Mouse (Mus musculus): ENCODE measurements around the gene Gm47985. TPM values are rescaled to one million over a fixed set of nuclear protein-coding genes. Genes with fewer than 3 reads are reported as not detected.
"Not testable (repeated sequence)": the region's sequence is repeated elsewhere in the genome, so short reads cannot be mapped to it uniquely, and the experiment has no call there.

The Gm47985 gene
- not detected in 2 replicates for total RNA-seq (2012; rRNA removed)
- total RNA-seq (2014; rRNA removed): 0.15 TPM in 1 of 2 replicates, not detected in the other
- polyA plus RNA-seq (2012; ENCODE audit: insufficient read length, low read depth): not detected in 2 replicates

DNA sequence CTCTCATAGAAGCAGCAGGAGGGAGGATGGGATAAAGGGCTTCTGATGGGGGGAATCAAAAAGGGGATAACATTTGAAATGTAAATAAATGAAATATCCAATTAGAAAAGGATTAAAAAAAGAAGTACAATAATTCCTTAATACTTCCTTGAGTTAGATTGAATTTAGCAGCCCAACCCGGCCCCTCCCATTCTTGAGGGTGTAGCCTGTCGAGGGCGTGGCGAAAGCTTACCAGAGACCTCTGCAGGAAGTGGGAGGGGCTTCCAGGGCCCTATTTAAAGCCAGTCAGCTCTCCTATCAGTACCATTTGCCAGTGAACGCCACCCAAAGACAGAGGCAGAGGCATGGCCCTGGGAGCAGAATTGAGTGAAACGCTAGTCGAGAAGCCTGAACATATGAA is at the start of gene Gm47985:
Gm47985 (plus strand) TSS at position 272 of the 400 bp plus-strand sequence.
- H3K9me3 ChIP-seq (replicated peaks; ENCODE audit: low read length); dilution Hi-C loops (cut with MboI; ENCODE audit: extremely low pct_ligation_motif_present, extremely low pct_unique_long_range_greater_than_20kb, low sequenced_read_pairs); H3K4me2 ChIP-seq (ENCODE audit: insufficient read depth, low read depth, poor library complexity, severe bottlenecking); H3K4me3 ChIP-seq (replicated peaks in 1 of 3; ENCODE audit: low read depth in 2 of 3, low read length in 2 of 3, poor library complexity in 1 of 3); H3K36me3 ChIP-seq (replicated peaks in 1 of 2; ENCODE audit: control insufficient read depth in 1 of 2, insufficient read depth in 1 of 2, low read length in 1 of 2); H3K9ac ChIP-seq (ENCODE audit: insufficient read depth, low read depth); H3K79me2 ChIP-seq (replicated peaks; ENCODE audit: control insufficient read depth, extremely low read depth, insufficient read depth, poor library complexity, severe bottlenecking); H3K27ac ChIP-seq (ENCODE audit: insufficient read depth, low read depth); H3K27me3 ChIP-seq (replicated peaks); in situ Hi-C loops (cut with MboI; ENCODE audit: low pct_ligation_motif_present, low pct_unique_long_range_greater_than_20kb, low sequenced_read_pairs); DNase-seq (ENCODE audit: extremely low read depth): not testable (repeated sequence)
- H3K4me1 ChIP-seq (ENCODE audit: control insufficient read depth in 1 of 2, insufficient read depth in 2 of 2): peaks cover 0 to 15% of the 10 kb centered on the region in 2 experiments; a peak in 2 of 4 replicates

DNA sequence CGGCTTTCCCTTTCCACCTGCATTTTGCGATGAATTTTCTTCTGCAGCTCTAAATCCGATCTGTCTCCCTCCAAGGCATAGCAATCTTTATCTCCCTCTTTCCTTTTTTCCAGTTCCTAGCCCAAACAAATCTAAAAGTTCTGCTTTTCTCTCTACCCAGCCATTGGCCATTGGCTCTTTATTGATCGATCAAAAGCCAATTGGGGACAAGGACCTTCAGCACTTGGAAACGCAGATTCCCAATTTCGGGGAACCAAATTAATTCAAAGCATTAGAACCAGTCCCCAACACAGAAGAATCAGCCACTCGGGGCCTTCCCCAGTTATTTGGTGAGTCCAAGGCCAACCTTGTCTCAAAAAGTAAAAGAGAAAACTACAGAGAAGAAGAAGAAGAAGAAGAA is 49.7 kb upstream of the Gm47985 start:
- TF ChIP-seq RCOR1 (conservative IDR thresholded peaks at IDR 0.05; ENCODE audit: low read depth, low read length): no peak
- TF ChIP-seq PAX5 (IDR thresholded peaks at IDR 0.05; ENCODE audit: low read length): no peak
- TF ChIP-seq MAFK (IDR thresholded peaks at IDR 0.05; ENCODE audit: insufficient replicate concordance, low read length): no peak
- TF ChIP-seq EP300 (IDR thresholded peaks at IDR 0.05; ENCODE audit: low read length): no peak
- no peak for TF ChIP-seq NRF1 (IDR thresholded peaks at IDR 0.05; ENCODE audit: low read depth, low read length)
- no peak for TF ChIP-seq TBP (conservative IDR thresholded peaks at IDR 0.05; ENCODE audit: low read depth, low read length)
- TF ChIP-seq MEF2A (IDR thresholded peaks at IDR 0.05; ENCODE audit: borderline replicate concordance, low read depth, low read length): no peak
- no peak for TF ChIP-seq TCF12 (IDR thresholded peaks at IDR 0.05; ENCODE audit: low read depth, low read length)
- no peak for TF ChIP-seq MYC (IDR thresholded peaks at IDR 0.05; ENCODE audit: low read depth, low read length)
- TF ChIP-seq USF2 (conservative IDR thresholded peaks at IDR 0.05; ENCODE audit: low read depth, low read length): no peak
- TF ChIP-seq JUN (IDR thresholded peaks at IDR 0.05; ENCODE audit: insufficient read depth, low read depth, low read length): no peak
- TF ChIP-seq BHLHE40 (IDR thresholded peaks at IDR 0.05; ENCODE audit: low read depth, low read length): no peak
- TF ChIP-seq GABPA (IDR thresholded peaks at IDR 0.05; ENCODE audit: insufficient replicate concordance, low read depth, low read length): no peak

DNA sequence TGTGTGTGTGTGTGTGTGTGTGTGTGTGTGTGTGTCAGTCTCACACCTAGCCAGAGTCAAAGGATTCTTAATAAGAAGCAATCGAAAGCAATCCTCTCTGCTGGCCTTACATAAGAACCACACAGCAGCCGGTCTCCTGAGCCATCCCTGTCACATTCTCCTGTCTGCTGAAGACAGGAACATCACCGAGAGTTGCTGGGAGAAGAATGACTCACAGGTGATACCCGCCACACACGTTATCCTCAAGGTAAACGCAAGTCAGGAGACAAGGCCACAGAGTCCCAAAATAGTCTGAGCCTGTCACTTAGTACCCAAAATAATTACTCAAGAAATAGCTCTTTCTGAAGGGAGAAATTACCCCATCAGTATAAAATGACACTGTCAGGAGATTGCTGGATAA is 43.9 kb upstream of the Gm47985 start:
- dilution Hi-C loops (cut with MboI; ENCODE audit: extremely low pct_ligation_motif_present, extremely low pct_unique_long_range_greater_than_20kb, low sequenced_read_pairs) (no loop called here), in situ Hi-C loops (cut with MboI; ENCODE audit: low pct_ligation_motif_present, low pct_unique_long_range_greater_than_20kb, low sequenced_read_pairs) (no loop called here)
- H3K79me2 ChIP-seq (replicated peaks; ENCODE audit: control insufficient read depth, extremely low read depth, insufficient read depth, poor library complexity, severe bottlenecking): no peaks in the 10 kb centered on the region
- H3K27me3 ChIP-seq (replicated peaks): no peaks in the 10 kb centered on the region
- no peak overlapping the region for H3K9ac ChIP-seq (ENCODE audit: insufficient read depth, low read depth)
- no peaks in the 10 kb centered on the region for H3K9me3 ChIP-seq (replicated peaks; ENCODE audit: low read length)
- no peak for DNase-seq (ENCODE audit: extremely low read depth)
- no peak overlapping the region for H3K27ac ChIP-seq (ENCODE audit: insufficient read depth, low read depth)
- no peaks in the 10 kb centered on the region for H3K36me3 ChIP-seq (replicated peaks in 1 of 2; ENCODE audit: control insufficient read depth in 1 of 2, insufficient read depth in 1 of 2, low read length in 1 of 2)
- H3K4me2 ChIP-seq (ENCODE audit: insufficient read depth, low read depth, poor library complexity, severe bottlenecking): no peak overlapping the region
- H3K4me3 ChIP-seq (replicated peaks in 1 of 3; ENCODE audit: low read depth in 2 of 3, low read length in 2 of 3, poor library complexity in 1 of 3): no peak overlapping the region
- H3K4me1 ChIP-seq (ENCODE audit: control insufficient read depth in 1 of 2, insufficient read depth in 2 of 2): no peaks in the 10 kb centered on the region
- TF ChIP-seq JUN (IDR thresholded peaks at IDR 0.05; ENCODE audit: insufficient read depth, low read depth, low read length) (no peak), MAFK (IDR thresholded peaks at IDR 0.05; ENCODE audit: insufficient replicate concordance, low read length) (no peak), HCFC1 (IDR thresholded peaks at IDR 0.05; ENCODE audit: low read depth, low read length) (no peak), CTCF (conservative IDR thresholded peaks at IDR 0.05 in 1 of 2, IDR thresholded peaks at IDR 0.05 in 1 of 2; ENCODE audit: low read depth in 2 of 2, low read length in 2 of 2) (no peak), USF1 (IDR thresholded peaks at IDR 0.05; ENCODE audit: low read depth, low read length) (no peak), IRF4 (IDR thresholded peaks at IDR 0.05; ENCODE audit: low read depth, low read length) (no peak), MAX (IDR thresholded peaks at IDR 0.05; ENCODE audit: low read length) (no peak), ETS1 (conservative IDR thresholded peaks at IDR 0.05; ENCODE audit: low read depth, low read length) (no peak), NRF1 (IDR thresholded peaks at IDR 0.05; ENCODE audit: low read depth, low read length) (no peak), RCOR1 (conservative IDR thresholded peaks at IDR 0.05; ENCODE audit: low read depth, low read length) (no peak), CHD1 (IDR thresholded peaks at IDR 0.05; ENCODE audit: low read depth, low read length) (no peak), E2F4 (IDR thresholded peaks at IDR 0.05; ENCODE audit: insufficient replicate concordance, low read depth, low read length) (no peak), PAX5 (IDR thresholded peaks at IDR 0.05; ENCODE audit: low read length) (no peak), RAD21 (IDR thresholded peaks at IDR 0.05; ENCODE audit: low read depth, low read length) (no peak), SMC3 (IDR thresholded peaks at IDR 0.05; ENCODE audit: low read depth, low read length) (no peak), CHD2 (IDR thresholded peaks at IDR 0.05; ENCODE audit: low read length) (no peak), ZNF384 (IDR thresholded peaks at IDR 0.05; ENCODE audit: low read depth, low read length) (no peak), TCF12 (IDR thresholded peaks at IDR 0.05; ENCODE audit: low read depth, low read length) (no peak), ZMIZ1 (IDR thresholded peaks at IDR 0.05; ENCODE audit: low read depth, low read length) (no peak)

More for the DNA sequence above, 49.7 kb upstream of the Gm47985 start:
- no peaks in the 10 kb centered on the region for H3K9me3 ChIP-seq (replicated peaks; ENCODE audit: low read length)
- no peak overlapping the region for H3K4me2 ChIP-seq (ENCODE audit: insufficient read depth, low read depth, poor library complexity, severe bottlenecking)
- no peak overlapping the region for H3K27ac ChIP-seq (ENCODE audit: insufficient read depth, low read depth)
- in situ Hi-C loops (cut with MboI; ENCODE audit: low pct_ligation_motif_present, low pct_unique_long_range_greater_than_20kb, low sequenced_read_pairs) (no loop called here), dilution Hi-C loops (cut with MboI; ENCODE audit: extremely low pct_ligation_motif_present, extremely low pct_unique_long_range_greater_than_20kb, low sequenced_read_pairs) (no loop called here)
- no peaks in the 10 kb centered on the region for H3K36me3 ChIP-seq (replicated peaks in 1 of 2; ENCODE audit: control insufficient read depth in 1 of 2, insufficient read depth in 1 of 2, low read length in 1 of 2)
- no peak overlapping the region for H3K9ac ChIP-seq (ENCODE audit: insufficient read depth, low read depth)
- no peak overlapping the region for H3K4me3 ChIP-seq (replicated peaks in 1 of 3; ENCODE audit: low read depth in 2 of 3, low read length in 2 of 3, poor library complexity in 1 of 3)
- no peak for DNase-seq (ENCODE audit: extremely low read depth)
- no peaks in the 10 kb centered on the region for H3K4me1 ChIP-seq (ENCODE audit: control insufficient read depth in 1 of 2, insufficient read depth in 2 of 2)
- no peaks in the 10 kb centered on the region for H3K27me3 ChIP-seq (replicated peaks)
- H3K79me2 ChIP-seq (replicated peaks; ENCODE audit: control insufficient read depth, extremely low read depth, insufficient read depth, poor library complexity, severe bottlenecking): no peaks in the 10 kb centered on the region
